Mouse (Mus musculus) ES-E14 (cell line): ENCODE measurements at regions not wholly inside any gene's neighbourhood (a gene's known extent, or its start where the extent isn't known, plus 50 kb on each side); places are given as distances from the start of the nearest gene placed in this dataset.

Source experiments
- CHD2 ChIP-seq: IDR thresholded peaks from 2 replicates; pipeline ENCODE4 v1.6.1; 2014; ENCODE audit warnings: mild to moderate bottlenecking, low read depth, low read length, inconsistent platforms
- HCFC1 ChIP-seq: IDR thresholded peaks from 2 replicates; pipeline ENCODE4 v1.6.1; 2012; ENCODE audit warnings: low read length, inconsistent platforms, borderline replicate concordance; ENCODE audit not compliant: insufficient read depth
- ZC3H11A ChIP-seq: IDR thresholded peaks from 2 replicates; pipeline ENCODE4 v1.6.1; 2012; ENCODE audit warnings: low read depth, mild to moderate bottlenecking, inconsistent platforms, low read length, borderline replicate concordance

DNA sequence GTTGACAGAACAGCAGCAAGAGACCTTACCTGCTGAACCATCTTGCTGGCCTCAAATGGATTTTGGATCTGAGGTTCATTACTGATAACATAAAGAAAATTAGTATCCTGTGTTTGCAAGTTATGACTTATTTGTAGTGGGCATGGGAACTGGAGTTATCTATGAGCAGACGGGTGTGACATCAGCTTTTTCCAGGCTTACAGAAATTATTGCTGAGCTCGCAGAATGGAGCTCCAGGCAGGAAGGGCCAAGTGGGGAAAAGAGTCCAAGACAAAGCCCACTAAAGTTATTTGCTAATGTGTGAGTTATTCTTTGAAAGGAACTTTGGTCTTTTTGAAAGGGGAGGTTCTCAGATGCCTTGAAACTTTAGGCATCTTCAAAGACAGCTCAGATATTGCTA, 126.4 kb upstream of the Fbxo11 start:
- TF ChIP-seq HCFC1 = no peak
- no peak for TF ChIP-seq CHD2
- TF ChIP-seq ZC3H11A = no peak
